Mouse (Mus musculus): ENCODE results near the gene Poldip2.

- no peak for TF ChIP-seq POLR2A (IDR thresholded peaks at IDR 0.05; ENCODE audit: borderline replicate concordance, extremely low read depth, low read depth, low read length)
- TF ChIP-seq CTCF (IDR thresholded peaks at IDR 0.05; ENCODE audit: insufficient read depth, low read length), result no peak
Observed at GRCm38 (mm10) chr11:78571854-78572253, 59.9 kb downstream of the Poldip2 start.
